Mouse (Mus musculus) CH12.LX (cell line): ENCODE measurements around the gene Fam184a. TPM values are rescaled to one million over a fixed set of nuclear protein-coding genes. Genes with fewer than 3 reads are reported as not detected.

ENCODE experiments used
- DNase-seq: peaks from one replicate; pipeline ENCODE4 v3.0.0-alpha.2; 2013; ENCODE audit errors: extremely low read depth
- H3K27ac ChIP-seq: 2 replicates; pipeline ENCODE4 v1.5.1; 2012; ENCODE audit warnings: low read depth, mild to moderate bottlenecking, control low read depth, moderate library complexity; ENCODE audit not compliant: insufficient read depth
- H3K27me3 ChIP-seq: replicated peaks from 2 replicates; pipeline ENCODE3; 2012; ENCODE audit warnings: inconsistent platforms
- H3K36me3 ChIP-seq, 2 experiments: replicated peaks in 1 of 2; 2 replicates each; pipeline versions ENCODE3 to v1.6.1; 2012; ENCODE audit warnings: inconsistent platforms in 1 of 2, low read length in 1 of 2, mild to moderate bottlenecking in 1 of 2, mixed read lengths in 1 of 2, moderate library complexity in 1 of 2; ENCODE audit not compliant: control insufficient read depth in 1 of 2, insufficient read depth in 1 of 2
- H3K4me1 ChIP-seq, 2 experiments: 2 replicates each; pipeline ENCODE4 v1.6.1; 2012; ENCODE audit warnings: inconsistent platforms in 1 of 2, moderate library complexity in 1 of 2; ENCODE audit not compliant: insufficient read depth in 2 of 2, control insufficient read depth in 1 of 2
- H3K4me2 ChIP-seq: 2 replicates; pipeline ENCODE4 v1.6.1; 2012; ENCODE audit warnings: low read depth, mild to moderate bottlenecking, control low read depth; ENCODE audit not compliant: poor library complexity, insufficient read depth, severe bottlenecking
- H3K4me3 ChIP-seq, 3 experiments: fragments of 150-350 bp in 1 of 3; sonication (generic) in 1 of 3; replicated peaks in 1 of 3; 2 replicates each; pipeline versions ENCODE3 to v1.5.1; 2011 to 2012; ENCODE audit warnings: low read depth in 2 of 3, low read length in 2 of 3, mild to moderate bottlenecking in 2 of 3, moderate library complexity in 2 of 3, control low read depth in 1 of 3, improper control_type of control experiment in 1 of 3, inconsistent platforms in 1 of 3, mixed read lengths in 1 of 3; ENCODE audit not compliant: poor library complexity in 1 of 3
- H3K79me2 ChIP-seq: replicated peaks from 2 replicates; pipeline ENCODE4 v1.6.1; 2012; ENCODE audit warnings: mild to moderate bottlenecking, moderate library complexity; ENCODE audit not compliant: control insufficient read depth, poor library complexity, insufficient read depth, severe bottlenecking; ENCODE audit errors: extremely low read depth
- H3K9ac ChIP-seq: 2 replicates; pipeline ENCODE4 v1.6.1; 2012; ENCODE audit warnings: low read depth, mild to moderate bottlenecking, control low read depth, moderate library complexity; ENCODE audit not compliant: insufficient read depth
- H3K9me3 ChIP-seq: replicated peaks from 2 replicates; pipeline ENCODE3; 2012; ENCODE audit warnings: low read length, inconsistent platforms, mixed read lengths
- BHLHE40 ChIP-seq: IDR thresholded peaks from 2 replicates; pipeline ENCODE4 v1.6.1; 2011; ENCODE audit warnings: mild to moderate bottlenecking, low read depth, low read length, improper control_type of control experiment
- CHD2 ChIP-seq: IDR thresholded peaks from 2 replicates; pipeline ENCODE4 v1.6.1; 2011; ENCODE audit warnings: low read length, improper control_type of control experiment
- E2F4 ChIP-seq: IDR thresholded peaks from 2 replicates; pipeline ENCODE4 v1.6.1; 2011; ENCODE audit warnings: low read depth, low read length, improper control_type of control experiment; ENCODE audit not compliant: insufficient replicate concordance
- ELF1 ChIP-seq: IDR thresholded peaks from 2 replicates; pipeline ENCODE4 v1.6.1; 2014; ENCODE audit warnings: low read depth, mild to moderate bottlenecking, inconsistent platforms, low read length, improper control_type of control experiment
- EP300 ChIP-seq: IDR thresholded peaks from 2 replicates; pipeline ENCODE4 v1.6.1; 2011; ENCODE audit warnings: low read length, improper control_type of control experiment
- ETS1 ChIP-seq: conservative IDR thresholded peaks from 2 replicates; pipeline ENCODE4 v1.6.1; 2012; ENCODE audit warnings: low read depth, mild to moderate bottlenecking, inconsistent platforms, low read length, improper control_type of control experiment, moderate library complexity
- KAT2A ChIP-seq: IDR thresholded peaks from 2 replicates; pipeline ENCODE4 v1.6.1; 2012; ENCODE audit warnings: low read length, improper control_type of control experiment, inconsistent platforms; ENCODE audit not compliant: insufficient replicate concordance
- MAZ ChIP-seq: IDR thresholded peaks from 2 replicates; pipeline ENCODE4 v1.6.1; 2012; ENCODE audit warnings: low read depth, mild to moderate bottlenecking, inconsistent platforms, low read length, improper control_type of control experiment, moderate library complexity
- MYC ChIP-seq: IDR thresholded peaks from 2 replicates; pipeline ENCODE4 v1.6.1; 2011; ENCODE audit warnings: low read depth, mild to moderate bottlenecking, improper control_type of control experiment, low read length
- NELFE ChIP-seq: IDR thresholded peaks from 2 replicates; pipeline ENCODE4 v1.6.1; 2011; ENCODE audit warnings: low read depth, low read length, improper control_type of control experiment
- NRF1 ChIP-seq: IDR thresholded peaks from 2 replicates; pipeline ENCODE4 v1.6.1; 2014; ENCODE audit warnings: low read depth, mild to moderate bottlenecking, inconsistent platforms, low read length, improper control_type of control experiment, moderate library complexity
- RAD21 ChIP-seq: IDR thresholded peaks from 2 replicates; pipeline ENCODE4 v1.6.1; 2011; ENCODE audit warnings: low read depth, mild to moderate bottlenecking, low read length, improper control_type of control experiment, moderate library complexity
- RCOR1 ChIP-seq: conservative IDR thresholded peaks from 2 replicates; pipeline ENCODE4 v1.6.1; 2012; ENCODE audit warnings: low read depth, mild to moderate bottlenecking, inconsistent platforms, low read length, improper control_type of control experiment
- TBP ChIP-seq: conservative IDR thresholded peaks from 2 replicates; pipeline ENCODE4 v1.6.1; 2011; ENCODE audit warnings: low read depth, low read length, improper control_type of control experiment
- TCF12 ChIP-seq: IDR thresholded peaks from 2 replicates; pipeline ENCODE4 v1.6.1; 2014; ENCODE audit warnings: low read depth, mild to moderate bottlenecking, inconsistent platforms, low read length, improper control_type of control experiment
- UBTF ChIP-seq: IDR thresholded peaks from 2 replicates; pipeline ENCODE4 v1.6.1; 2012; ENCODE audit warnings: low read depth, mild to moderate bottlenecking, inconsistent platforms, low read length, improper control_type of control experiment, moderate library complexity
- USF1 ChIP-seq: IDR thresholded peaks from 2 replicates; pipeline ENCODE4 v1.6.1; 2014; ENCODE audit warnings: low read depth, mild to moderate bottlenecking, inconsistent platforms, low read length, improper control_type of control experiment
- USF2 ChIP-seq: conservative IDR thresholded peaks from 2 replicates; pipeline ENCODE4 v1.6.1; 2011; ENCODE audit warnings: low read depth, low read length, improper control_type of control experiment
- ZMIZ1 ChIP-seq: IDR thresholded peaks from 2 replicates; pipeline ENCODE4 v1.6.1; 2012; ENCODE audit warnings: low read depth, mild to moderate bottlenecking, inconsistent platforms, low read length, improper control_type of control experiment
- ZNF384 ChIP-seq: IDR thresholded peaks from 2 replicates; pipeline ENCODE4 v1.6.1; 2012; ENCODE audit warnings: low read depth, low read length, improper control_type of control experiment, inconsistent platforms
- dilution Hi-C: fragments of 300-500 bp; cut with MboI; formaldehyde crosslinking; loops from 2 replicates; pipeline ENCODE4 v1.14.3; 2020; ENCODE audit warnings: low sequenced_read_pairs; ENCODE audit not compliant: extremely low pct_unique_long_range_greater_than_20kb, extremely low pct_ligation_motif_present
- in situ Hi-C: fragments of 300-500 bp; cut with MboI; formaldehyde crosslinking; loops from 3 replicates; pipeline ENCODE4 v1.14.3; 2019; ENCODE audit warnings: low sequenced_read_pairs, low pct_ligation_motif_present, low pct_unique_long_range_greater_than_20kb, mixed read lengths
- polyA plus RNA-seq: library from polyadenylated mRNA; unstranded; fragments of >175 nt; gene quantifications from 2 replicates; pipeline ENCODE4 v1.2.1, GENCODE M21; 2012; ENCODE audit warnings: low read depth; ENCODE audit not compliant: insufficient read length
- total RNA-seq, 2 experiments: library from RNA; depleted of rRNA; stranded (reverse); fragments of 300-350 nt in 1 of 2; fragments of >200 nt in 1 of 2; gene quantifications; 2 replicates each; pipeline ENCODE4 v1.2.3; 2012 to 2014

The Fam184a gene
- total and polyA plus RNA-seq, 3 experiments, result not detected

- Histone ChIP-seq H3K4me1 (no peaks in the 10 kb centered on the region), H3K4me3 (no peak overlapping the region), H3K36me3 (no peaks in the 10 kb centered on the region), H3K27ac (no peak overlapping the region), H3K9ac (no peak overlapping the region), H3K27me3 (no peaks in the 10 kb centered on the region), H3K9me3 (no peaks in the 10 kb centered on the region), H3K79me2 (no peaks in the 10 kb centered on the region), H3K4me2 (no peak overlapping the region)
- TF ChIP-seq CHD2 (no peak), E2F4 (no peak), MAZ (no peak), EP300 (no peak), BHLHE40 (no peak), UBTF (no peak), TCF12 (no peak)
- in situ Hi-C loops, result no loop called here
- no peak for DNase-seq
- dilution Hi-C loops, result no loop called here
Observed at GRCm38 (mm10) chr10:53687888-53688287, 63.0 kb downstream of the Fam184a start.

- Histone ChIP-seq H3K27me3 (no peaks in the 10 kb centered on the region), H3K9me3 (no peaks in the 10 kb centered on the region), H3K27ac (no peak overlapping the region), H3K36me3 (no peaks in the 10 kb centered on the region), H3K79me2 (no peaks in the 10 kb centered on the region), H3K4me3 (no peak overlapping the region), H3K4me2 (no peak overlapping the region), H3K4me1 (no peaks in the 10 kb centered on the region)
- in situ Hi-C loops, result no loop called here
- TF ChIP-seq ETS1, result no peak
- no peak for TF ChIP-seq EP300
- TF ChIP-seq RCOR1, result no peak
- no peak for TF ChIP-seq MYC
- no peak for TF ChIP-seq ZMIZ1
- no peak for TF ChIP-seq NELFE
- no peak for TF ChIP-seq NRF1
- TF ChIP-seq, all 38 proteins: peak for 0
- dilution Hi-C loops, result no loop called here
- DNase-seq, result no peak
- no peak overlapping the region for H3K9ac ChIP-seq
Observed at GRCm38 (mm10) chr10:53685806-53686205, 65.1 kb downstream of the Fam184a start.

GRCm38 (mm10) chr10:53683226-53683625 lies 67.7 kb downstream of the Fam184a start:
- no peak overlapping the region for H3K27ac ChIP-seq
- H3K4me1 ChIP-seq, result no peaks in the 10 kb centered on the region
- no peak overlapping the region for H3K9ac ChIP-seq
- in situ Hi-C loops, result no loop called here
- no peaks in the 10 kb centered on the region for H3K79me2 ChIP-seq
- H3K4me3 ChIP-seq, result no peak overlapping the region
- no peak for DNase-seq
- H3K9me3 ChIP-seq, result no peaks in the 10 kb centered on the region
- no peak for TF ChIP-seq CHD2
- no peak for TF ChIP-seq MYC
- no peak for TF ChIP-seq ZNF384
- no peak for TF ChIP-seq E2F4
- no peak for TF ChIP-seq RCOR1
- no peak for TF ChIP-seq TBP
- TF ChIP-seq RAD21, result no peak
- TF ChIP-seq KAT2A, result no peak
- no peak for TF ChIP-seq ELF1
- no peak for TF ChIP-seq USF1
- no peak for TF ChIP-seq USF2
- TF ChIP-seq, all 38 proteins: peak for 0
- no peaks in the 10 kb centered on the region for H3K27me3 ChIP-seq
- dilution Hi-C loops, result no loop called here
- H3K4me2 ChIP-seq, result no peak overlapping the region
- no peaks in the 10 kb centered on the region for H3K36me3 ChIP-seq
